Mouse (Mus musculus) frontal cortex, postnatal 25 days (tissue): ENCODE data around the gene Olfr1393.

Experiments
- DNase-seq, 2 experiments: peaks; one replicate each; pipeline ENCODE4 v3.0.0; 2022; ENCODE audit warnings: low spot score in 2 of 2

Olfr1393 gene

DNA sequence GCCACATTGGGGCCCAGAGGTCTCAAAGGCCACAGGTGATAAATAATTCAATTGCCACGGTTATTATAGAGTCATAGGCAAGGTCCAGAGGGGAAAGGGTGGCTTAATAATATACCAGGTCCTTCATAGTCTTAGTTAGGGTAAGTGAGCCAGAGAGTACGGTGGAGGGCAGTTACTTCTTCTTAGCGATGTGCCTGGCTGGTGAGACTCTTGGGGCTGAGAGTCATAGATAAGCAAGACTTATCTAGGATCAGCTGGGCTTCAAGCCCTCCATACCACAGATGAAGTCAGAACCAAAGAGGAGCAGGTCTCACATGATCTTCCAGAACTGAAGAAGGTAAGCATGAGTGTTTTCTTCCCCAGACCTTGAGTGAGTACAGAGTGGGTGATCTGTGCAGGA lies at the start of gene Olfr1393:
Gene Olfr1393 (plus strand): TSS at position 83 of the 400 bp plus-strand sequence.
- no peak for DNase-seq

DNA sequence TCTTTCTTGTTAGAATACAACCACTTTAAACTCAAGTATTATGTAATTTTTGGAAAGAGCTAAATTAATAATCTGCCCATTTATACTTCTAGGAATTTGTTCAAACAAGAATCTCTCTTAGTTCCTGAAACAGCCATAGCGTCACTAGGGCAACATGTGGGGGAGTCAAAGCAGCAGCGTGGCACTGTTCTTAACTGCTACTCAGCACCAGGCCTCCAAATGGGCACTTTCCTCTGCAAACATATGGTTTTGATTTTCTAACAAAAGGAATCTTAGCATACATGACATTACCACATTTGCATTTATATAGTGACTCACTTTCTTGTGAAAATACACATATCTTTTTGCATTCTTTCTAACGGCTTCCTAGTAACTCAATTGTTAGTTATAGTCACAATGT lies 45.3 kb upstream of the Olfr1393 start:
- no peak for DNase-seq

GRCm38 (mm10) chr11:49235459-49236207 lies 42.5 kb upstream of the Olfr1393 start:
- DNase-seq, result no peak

DNA sequence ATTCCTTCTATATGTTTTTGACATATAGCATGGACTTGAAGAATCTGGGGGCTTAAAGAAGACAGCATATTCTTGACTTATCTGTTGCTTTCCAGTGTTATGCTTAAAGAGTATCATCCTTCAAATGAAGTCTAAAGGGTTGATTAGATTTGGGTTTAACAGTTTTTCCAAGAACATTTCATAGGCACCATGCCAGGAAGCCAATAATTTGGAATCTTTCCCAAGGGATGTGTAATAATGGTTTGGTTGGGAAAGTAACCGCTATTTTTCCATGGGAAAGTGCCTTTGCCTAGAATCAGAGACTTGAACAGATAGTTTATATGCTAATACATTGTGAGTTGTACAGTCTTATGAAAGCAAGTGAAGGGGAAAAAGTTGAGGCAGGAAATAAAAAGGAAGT lies 41.2 kb upstream of the Olfr1393 start:
- no peak for DNase-seq

DNA sequence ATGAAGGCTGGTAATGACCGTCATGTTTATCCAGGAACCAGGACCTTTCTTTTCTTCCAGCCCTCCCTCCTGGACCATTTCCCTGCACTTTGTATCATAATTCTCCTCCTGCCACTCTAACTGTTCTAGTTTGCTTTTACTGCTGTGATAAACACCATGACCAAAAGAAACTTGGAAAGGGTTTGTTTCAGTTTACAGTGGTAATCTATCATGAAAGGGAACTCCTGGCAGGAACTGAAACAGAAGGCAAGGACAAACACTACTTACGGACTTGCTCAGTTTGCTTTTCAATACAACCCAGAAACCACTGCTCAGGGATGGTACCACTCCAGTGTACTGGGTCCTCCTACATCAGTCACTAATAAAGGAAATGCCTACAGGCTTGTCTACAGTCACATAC lies 40.6 kb upstream of the Olfr1393 start:
- no peak for DNase-seq

- DNase-seq, result no peak
These were observed 37.8 kb upstream of the Olfr1393 start for GRCm38 (mm10) chr11:49240310-49240709.

DNA sequence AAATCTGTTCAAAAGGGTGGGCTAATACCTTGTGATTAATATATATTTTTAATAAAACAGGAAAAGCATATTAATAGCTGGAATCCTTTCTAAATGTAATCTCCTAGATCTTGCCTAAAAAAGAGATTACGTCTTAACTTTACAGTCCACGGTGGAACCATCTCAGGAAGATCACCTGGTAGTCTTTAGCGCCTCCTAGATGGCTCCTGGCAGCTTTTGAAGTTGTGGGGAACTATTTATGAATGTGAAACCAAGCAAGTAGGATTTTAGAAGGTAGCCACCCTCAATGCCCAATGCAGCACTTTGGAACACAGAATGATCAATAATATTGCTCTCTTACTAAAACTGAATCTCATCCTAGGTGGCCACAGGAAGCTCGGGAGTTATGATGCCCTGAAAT lies 37.2 kb upstream of the Olfr1393 start:
- no peak for DNase-seq

- DNase-seq, result no peak
These were observed 36.6 kb upstream of the Olfr1393 start for GRCm38 (mm10) chr11:49241471-49241870.

DNA sequence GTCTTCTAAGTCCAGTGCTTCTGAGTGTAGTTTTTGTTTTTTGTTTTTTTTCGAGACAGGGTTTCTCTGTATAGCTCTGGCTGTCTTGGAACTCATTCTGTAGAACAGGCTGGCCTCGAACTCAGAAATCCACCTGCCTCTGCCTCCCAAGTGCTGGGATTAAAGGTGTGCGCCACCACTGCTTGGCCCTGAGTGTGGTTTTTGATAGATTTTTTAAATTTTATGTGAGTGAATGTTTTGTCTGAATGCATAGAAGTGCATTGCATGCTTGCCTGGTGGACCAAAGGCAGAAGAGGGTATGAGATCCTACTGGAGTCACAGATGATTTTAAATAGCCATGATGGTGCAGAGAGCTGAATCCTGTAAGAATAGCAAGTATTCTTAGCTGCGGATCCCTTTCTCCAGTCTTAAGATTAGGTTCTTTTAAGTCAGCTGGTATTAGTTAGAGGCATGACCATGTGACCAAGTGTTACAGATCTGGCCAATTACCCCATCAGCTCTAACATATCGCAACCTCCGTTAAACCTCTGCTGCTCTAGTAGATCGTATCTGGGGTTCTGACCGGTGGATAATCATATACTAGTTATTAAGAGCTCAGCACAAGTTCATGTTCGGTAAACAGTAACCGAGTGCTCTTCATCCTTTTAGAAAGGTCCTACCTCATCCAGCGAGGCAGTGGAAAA lies 35.0 kb upstream of the Olfr1393 start:
- no peak for DNase-seq

DNA sequence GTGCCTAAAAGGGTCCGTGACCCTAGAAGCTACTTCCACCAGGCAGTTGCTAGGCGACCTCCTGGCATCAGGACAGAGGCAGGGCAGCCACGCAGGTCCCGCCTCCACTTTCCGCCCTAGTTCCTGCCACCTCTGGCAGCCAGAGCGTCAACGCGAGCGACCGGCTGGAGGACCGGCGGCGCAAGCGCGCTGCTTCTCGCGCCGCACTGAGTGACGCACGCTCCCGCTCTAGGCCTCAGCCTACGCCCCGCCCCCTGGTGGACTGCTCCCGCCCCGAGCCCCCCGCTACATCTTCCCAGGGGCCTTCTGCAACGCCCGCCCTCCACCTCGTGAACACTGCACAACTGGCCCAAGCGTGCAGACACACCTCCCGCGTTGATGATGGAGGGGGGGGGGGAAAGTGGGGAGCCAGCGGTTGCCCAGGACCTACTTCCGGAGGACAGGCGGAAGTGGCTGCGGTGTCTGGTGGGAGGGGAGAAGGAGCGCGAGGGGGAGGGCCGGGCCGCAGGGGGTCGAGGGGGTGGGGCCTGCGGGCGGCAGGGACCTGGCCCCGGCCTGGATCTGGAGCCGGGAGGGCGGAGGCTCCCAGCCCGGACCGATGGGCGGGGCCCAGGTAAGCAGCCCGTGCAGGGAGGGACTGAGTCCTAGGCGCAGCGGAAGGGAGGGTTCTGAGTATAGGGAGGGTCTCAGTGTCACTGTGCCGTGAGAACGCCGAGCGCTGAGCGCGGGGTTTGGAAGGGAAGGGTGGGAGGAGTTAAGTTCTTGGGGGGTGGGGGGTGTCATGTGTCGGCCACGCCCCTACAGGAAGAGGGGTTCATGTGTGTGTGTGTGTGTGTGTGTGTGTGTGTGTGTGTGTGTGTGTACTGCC lies 34.1 kb upstream of the Olfr1393 start, which contains the start of gene Mgat1:
Gene Mgat1 (plus strand): TSS at position 465 of the 868 bp plus-strand sequence.
- peak; percentile 71 to 83 for DNase-seq

- no peak for DNase-seq
These were observed 33.5 kb upstream of the Olfr1393 start for GRCm38 (mm10) chr11:49244595-49244930.

GRCm38 (mm10) chr11:49245176-49245575 lies 32.9 kb upstream of the Olfr1393 start:
- DNase-seq, result no peak

DNA sequence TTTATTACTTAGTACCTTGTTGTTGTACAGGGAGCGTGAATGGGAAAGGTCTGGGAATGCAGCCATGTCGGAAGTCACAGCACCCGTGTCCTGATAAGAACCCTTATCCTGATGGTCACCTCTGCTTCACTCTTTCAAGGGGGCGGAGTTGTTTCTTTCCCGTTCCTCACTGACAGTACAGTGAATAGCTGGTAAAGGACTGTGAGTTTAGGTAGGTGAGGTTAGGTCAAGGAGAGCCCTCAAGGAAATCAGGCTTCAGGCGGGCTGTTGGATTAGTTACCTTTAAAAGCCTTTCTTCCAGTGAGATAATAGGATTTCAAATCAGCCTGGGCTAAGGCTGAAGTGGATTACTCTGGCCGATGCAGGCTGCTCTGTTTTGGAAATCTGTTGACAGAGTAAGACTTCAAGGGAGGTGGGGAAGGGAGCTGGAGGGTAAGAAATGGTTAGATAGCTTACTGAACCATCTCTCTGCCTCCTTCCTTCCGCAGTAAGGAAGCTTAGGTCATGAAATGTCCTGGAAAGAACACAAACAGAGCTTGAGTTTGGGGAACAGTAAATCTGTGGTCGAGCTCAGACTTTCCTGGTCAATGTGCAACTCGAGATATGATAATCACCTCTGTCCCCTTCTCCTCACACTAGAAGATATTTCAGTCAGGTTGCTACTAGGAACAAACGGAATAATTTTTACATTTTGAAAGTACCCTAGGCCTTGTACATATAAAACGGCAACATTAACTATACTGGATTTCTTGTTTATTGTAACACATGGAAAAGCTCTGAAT lies 32.3 kb upstream of the Olfr1393 start:
- no peak for DNase-seq

DNA sequence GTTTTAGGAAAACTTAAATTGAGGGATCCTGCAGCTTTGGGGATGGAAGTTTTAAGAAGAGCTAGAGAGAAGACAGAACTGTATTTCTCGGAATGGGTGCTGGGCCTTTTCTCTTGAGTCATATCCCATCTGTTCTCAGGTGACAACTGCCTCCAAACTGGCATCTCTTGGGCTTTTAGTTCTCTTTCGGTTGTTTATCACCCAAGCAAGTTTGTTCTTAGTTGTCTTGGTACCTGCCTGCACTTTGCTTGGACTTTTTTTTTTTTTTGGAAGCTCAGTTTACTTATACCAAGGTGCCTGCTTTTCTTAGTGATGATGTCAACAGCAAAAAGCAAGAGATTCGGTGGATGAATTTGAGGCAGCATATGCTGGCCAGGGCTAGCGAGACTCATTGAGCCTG lies 31.6 kb upstream of the Olfr1393 start:
- DNase-seq, result no peak

GRCm38 (mm10) chr11:49247255-49247654 lies 30.8 kb upstream of the Olfr1393 start:
- DNase-seq, result no peak

GRCm38 (mm10) chr11:49248226-49248973 lies 29.7 kb upstream of the Olfr1393 start:
- DNase-seq, result no peak

DNA sequence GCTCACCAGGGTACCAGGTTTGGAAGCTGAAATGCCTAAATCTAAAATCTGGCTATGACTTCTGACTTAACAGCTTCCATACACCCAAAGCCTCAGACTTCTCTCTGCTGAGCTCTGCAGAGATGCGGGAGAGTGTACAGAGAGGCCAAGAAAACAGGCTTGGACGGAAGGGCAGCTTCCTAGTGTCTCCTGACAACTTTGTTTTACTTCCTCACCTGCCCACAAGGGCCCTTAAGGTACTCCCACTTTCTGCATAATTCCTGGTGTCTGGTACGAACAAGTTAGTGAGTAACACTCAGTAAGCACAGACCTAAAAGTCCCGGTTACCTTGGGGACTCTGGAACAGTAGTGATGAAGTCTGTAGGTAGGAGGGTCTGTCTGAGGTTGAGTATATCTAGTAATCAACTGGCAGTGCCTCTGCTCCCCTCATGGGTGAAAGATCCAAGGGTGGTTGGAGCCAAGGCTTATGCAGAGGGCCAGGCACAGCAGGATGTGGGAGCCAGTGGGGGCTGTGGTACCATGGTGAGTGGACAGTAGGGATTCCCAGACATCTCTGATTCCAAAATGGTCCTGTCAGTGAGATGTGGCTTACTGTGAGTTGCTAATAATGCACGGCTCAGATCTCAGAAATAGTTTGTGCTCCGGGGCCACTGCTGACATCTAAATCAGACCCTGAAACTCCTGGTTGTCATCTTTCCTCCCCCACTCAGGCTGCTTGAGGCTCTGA lies 29.0 kb upstream of the Olfr1393 start:
- DNase-seq, result no peak

DNA sequence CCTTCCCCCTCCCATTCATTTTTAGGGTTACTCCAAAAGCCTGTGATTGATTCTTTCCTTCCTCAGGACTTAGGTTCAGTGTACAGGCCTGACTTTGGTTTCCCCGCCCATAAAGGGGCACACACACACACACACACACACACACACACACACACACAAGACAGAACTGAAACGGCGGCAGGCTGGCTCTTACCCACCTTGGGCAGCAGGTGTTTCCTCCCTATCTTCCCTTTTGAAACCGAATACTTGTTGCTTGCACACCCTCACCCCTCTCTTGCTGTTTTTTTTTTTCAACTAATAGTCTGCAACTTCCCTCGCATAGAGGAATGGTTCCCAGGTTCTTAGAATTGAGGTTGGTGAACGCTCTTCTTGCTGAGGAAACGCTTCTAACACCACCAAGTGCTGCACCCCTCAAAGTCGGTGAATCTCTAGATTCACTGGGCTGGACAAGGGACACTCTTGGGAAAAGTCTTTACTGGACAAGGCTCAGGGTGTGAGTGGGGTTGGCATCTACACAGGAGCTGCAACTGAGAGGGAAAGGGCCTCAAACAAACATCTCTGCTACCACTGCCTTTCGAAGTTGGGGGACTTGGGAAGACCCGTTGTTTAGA lies 28.2 kb upstream of the Olfr1393 start:
- DNase-seq, result no peak

DNA sequence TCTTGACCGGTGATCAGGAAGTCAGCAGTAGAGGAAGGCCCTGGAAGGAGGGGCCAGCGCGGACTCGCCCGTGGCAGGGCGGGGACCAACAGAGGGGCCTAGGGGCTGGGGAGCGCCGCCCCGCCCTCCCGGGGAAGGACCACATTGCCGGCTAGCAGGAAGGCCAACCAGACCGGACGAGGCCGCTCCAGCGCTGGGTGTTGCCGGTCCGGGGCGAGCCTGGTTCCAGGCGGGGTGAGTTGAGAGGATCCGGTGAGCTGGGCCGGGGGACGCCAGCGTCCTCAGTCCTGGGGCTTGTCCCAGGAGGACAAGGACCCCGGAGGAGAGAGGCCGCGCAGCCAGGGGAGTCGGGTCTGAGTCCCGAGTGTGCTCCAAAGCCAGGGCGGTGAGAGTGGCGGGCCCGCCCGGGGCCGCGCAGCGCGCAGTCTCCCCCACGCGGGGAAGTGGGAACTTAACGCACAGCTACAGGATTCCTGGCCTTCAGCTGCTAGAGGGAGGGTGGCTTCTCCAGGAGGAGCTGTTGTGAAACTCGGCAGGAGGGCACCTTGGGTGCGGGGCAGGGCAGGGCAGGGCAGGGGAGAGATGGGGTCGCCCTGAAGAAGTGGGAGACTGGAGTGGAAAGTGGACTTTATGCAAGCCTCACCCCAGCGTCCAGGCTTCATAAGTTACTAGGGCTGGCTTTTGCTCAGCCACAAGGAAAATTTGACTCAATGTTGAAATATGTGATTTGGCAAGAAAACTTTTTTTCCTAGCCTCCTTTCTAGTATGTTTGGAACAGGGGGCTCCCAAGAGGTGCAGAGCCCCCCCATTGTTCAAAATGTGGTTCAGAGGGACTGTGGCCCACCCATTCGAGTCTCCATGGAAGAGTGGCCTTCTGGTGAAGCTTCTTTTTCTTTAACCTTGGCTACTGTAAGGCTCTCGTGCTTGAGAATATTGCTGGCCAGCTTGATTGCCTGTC lies 27.4 kb upstream of the Olfr1393 start:
- DNase-seq, result peak; percentile 42 to 47
